Mouse (Mus musculus) olfactory bulb, adult 2 months (tissue): Measurements from ENCODE around the gene Cdca4. TPM values are rescaled to one million over a fixed set of nuclear protein-coding genes. Genes with fewer than 3 reads are reported as not detected.
"Not testable (repeated sequence)": the region's sequence is repeated elsewhere in the genome, so short reads cannot be mapped to it uniquely, and the experiment has no call there.

Experiments used
- H3K27ac ChIP-seq: fragments of 200-500 bp; 2 replicates; pipeline ENCODE4 v1.5.1; 2012; ENCODE audit warnings: low read depth, low read length; ENCODE audit not compliant: insufficient read depth
- H3K4me1 ChIP-seq: fragments of 200-500 bp; 2 replicates; pipeline ENCODE4 v1.6.1; 2012; ENCODE audit warnings: low read length; ENCODE audit not compliant: control insufficient read depth, insufficient read depth
- H3K4me3 ChIP-seq: fragments of 200-500 bp; 2 replicates; pipeline ENCODE4 v1.5.1; 2012; ENCODE audit warnings: mild to moderate bottlenecking, low read depth, low read length, moderate library complexity; ENCODE audit not compliant: insufficient read depth
- CTCF ChIP-seq: fragments of 200-500 bp; IDR thresholded peaks from 2 replicates; pipeline ENCODE4 v1.5.1; 2012; ENCODE audit warnings: low read depth, mild to moderate bottlenecking, low read length, moderate library complexity; ENCODE audit not compliant: insufficient read depth
- POLR2A ChIP-seq: fragments of 200-500 bp; IDR thresholded peaks from 2 replicates; pipeline ENCODE4 v1.6.1; 2012; ENCODE audit warnings: mild to moderate bottlenecking, low read depth, low read length, moderate library complexity; ENCODE audit not compliant: insufficient read depth
- WGBS: fragments of 180-500 bp; shearing (Covaris S2); methylation state at CpG from one replicate; pipeline ENCODE4 v1.1.7; 2018; 5-methylcytosine and 5-hydroxymethylcytosine counted together
- polyA plus RNA-seq: library from polyadenylated mRNA; stranded (reverse); fragments of >200 nt; gene quantifications from 2 replicates; pipeline ENCODE4 v1.2.4, GENCODE M21; 2012; ENCODE audit warnings: low replicate concordance; ENCODE audit not compliant: missing spikeins, insufficient read depth, insufficient read length

Cdca4 gene
- polyA plus RNA-seq, 1 experiment: not detected

- Histone ChIP-seq H3K4me1 (peaks cover 4% of the 10 kb centered on the region; the same call in 1 of the 2 replicates), H3K4me3 (no peak overlapping the region), H3K27ac (no peak overlapping the region)
- WGBS: 79% methylated on average over 11 of the region's 11 CpGs
- TF ChIP-seq CTCF (no peak), POLR2A (no peak)
Observed at GRCm38 (mm10) chr12:112849235-112850022, 20.2 kb upstream of the Cdca4 start.

GRCm38 (mm10) chr12:112847880-112848279, 18.7 kb upstream of the Cdca4 start:
- H3K4me1 ChIP-seq: peaks cover 3% of the 10 kb centered on the region; the same call in 1 of the 2 replicates
- WGBS: 97% methylated on average over 2 of the region's 2 CpGs
- no peak overlapping the region for H3K4me3 ChIP-seq
- no peak overlapping the region for H3K27ac ChIP-seq
- TF ChIP-seq POLR2A (no peak), CTCF (no peak)

DNA sequence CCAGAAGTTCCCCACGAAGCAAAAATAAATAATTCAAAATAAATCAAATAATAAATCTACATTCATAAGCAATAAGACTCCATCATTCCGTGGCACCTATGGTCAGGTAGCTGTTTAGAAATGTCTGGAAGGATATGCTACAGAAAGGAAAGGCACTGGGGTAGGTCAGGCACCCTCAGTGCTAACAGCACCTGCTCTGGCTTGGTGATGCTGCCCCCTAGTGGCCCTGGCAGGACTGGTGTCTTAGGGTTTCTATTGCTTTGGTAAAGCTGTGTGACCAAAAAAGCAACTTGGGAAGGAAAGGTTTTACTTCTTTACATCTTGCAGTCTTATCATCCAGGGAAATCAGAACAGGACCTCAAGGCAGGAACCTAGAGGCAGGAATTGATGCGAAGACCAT, 14.6 kb upstream of the Cdca4 start:
- WGBS: 22% methylated on average over 3 of the region's 3 CpGs
- peak; percentile 65 for TF ChIP-seq CTCF
- no peak for TF ChIP-seq POLR2A
- Histone ChIP-seq H3K27ac (no peak overlapping the region), H3K4me1 (no peaks in the 10 kb centered on the region), H3K4me3 (no peak overlapping the region)

DNA sequence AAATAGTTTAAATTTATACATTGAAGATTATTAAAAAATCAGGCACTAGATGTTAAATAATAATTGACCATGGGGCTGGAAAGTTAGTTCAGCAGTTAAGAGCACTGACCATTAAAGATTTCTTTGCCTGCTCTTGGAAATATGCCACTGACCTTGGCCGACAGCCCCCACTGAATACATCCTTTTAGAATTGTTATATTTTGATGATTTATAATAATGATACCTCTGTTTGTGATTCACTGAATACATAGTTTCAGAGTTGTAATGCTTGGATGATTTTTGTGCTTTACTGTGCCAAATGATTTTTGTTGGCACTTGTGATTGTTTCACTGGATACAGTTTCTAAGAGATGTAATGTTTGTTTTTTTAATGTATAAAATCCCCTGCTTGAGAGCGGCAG, 12.9 kb upstream of the Cdca4 start:
- WGBS: 81% methylated on average over 2 of the region's 2 CpGs
- not testable (repeated sequence) for H3K4me1 ChIP-seq, H3K27ac ChIP-seq, H3K4me3 ChIP-seq

GRCm38 (mm10) chr12:112841338-112841892, 12.2 kb upstream of the Cdca4 start:
- H3K4me3 ChIP-seq, H3K27ac ChIP-seq, H3K4me1 ChIP-seq: not testable (repeated sequence)
- WGBS: 72% methylated on average over 4 of the region's 4 CpGs

DNA sequence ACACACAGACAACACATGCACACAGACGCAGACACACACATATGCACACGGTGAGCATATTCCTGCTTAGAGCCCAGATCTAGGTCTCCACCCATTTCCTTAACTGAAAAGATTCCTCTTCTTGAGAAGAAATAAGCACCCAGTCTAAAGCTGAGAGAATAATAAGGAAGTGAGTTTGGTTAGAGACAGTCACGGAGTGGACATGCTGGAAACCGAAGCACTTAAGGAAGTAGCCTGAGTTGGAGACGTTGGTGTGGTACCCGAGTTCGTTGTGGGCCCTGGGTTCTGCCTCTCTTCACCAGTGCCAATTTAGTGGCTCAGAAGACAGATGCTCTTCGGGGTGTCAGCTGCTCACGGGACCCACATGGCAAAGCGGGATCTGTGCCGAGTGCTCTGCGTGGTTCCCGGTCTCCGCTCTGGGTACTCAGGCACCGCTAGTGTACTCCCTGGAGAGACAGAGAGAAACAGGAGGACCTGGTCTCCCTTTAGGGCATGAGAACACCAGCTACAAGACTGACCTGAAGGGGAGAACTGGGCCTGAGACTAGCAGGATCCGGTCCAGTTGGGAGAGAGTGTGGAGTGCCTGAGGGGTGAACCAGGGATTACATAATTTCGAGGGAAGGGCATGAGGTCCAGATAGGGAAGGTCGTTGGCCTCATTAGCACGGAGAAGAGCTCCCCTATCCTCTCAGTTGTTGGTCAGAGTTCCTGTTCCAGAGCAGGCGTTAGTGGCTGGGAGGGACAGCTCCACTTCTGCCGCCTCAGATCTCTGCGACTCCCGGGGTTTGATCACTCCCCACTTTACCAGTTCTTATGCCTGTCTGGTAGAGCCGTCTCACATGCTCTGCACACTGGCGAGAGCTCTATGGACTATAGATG, 11.2 kb upstream of the Cdca4 start:
- WGBS: 82% methylated on average over 25 of the region's 25 CpGs
- H3K27ac ChIP-seq: no peak overlapping the region
- TF ChIP-seq CTCF: no peak
- no peak for TF ChIP-seq POLR2A

DNA sequence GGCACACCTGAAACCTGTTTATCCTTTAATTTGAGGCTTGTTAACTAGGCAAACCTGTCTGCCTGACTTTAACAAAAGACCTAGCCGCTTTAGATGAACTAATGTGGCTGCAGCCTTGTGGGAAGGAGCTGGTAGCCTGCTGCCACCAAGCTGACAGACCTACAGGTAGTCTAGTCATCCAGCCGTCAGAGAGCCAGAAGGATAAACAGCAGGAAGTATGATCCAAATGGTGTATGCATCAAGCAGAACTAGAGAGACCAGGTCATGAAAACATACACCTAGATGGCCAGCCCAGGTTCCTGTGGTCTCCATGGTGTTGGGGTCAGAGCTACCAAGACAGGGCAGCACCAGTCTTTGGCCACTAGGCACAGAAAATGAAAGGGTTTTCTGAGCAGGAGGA, 5.8 kb upstream of the Cdca4 start:
- H3K4me1 ChIP-seq: no peaks in the 10 kb centered on the region; the same call in 1 of the 2 replicates
- H3K4me3 ChIP-seq: no peak overlapping the region
- TF ChIP-seq POLR2A (no peak), CTCF (no peak)
- H3K27ac ChIP-seq: no peak overlapping the region
- 67% methylated on average over 2 of the region's 2 CpGs for WGBS

More for the DNA sequence above, 11.2 kb upstream of the Cdca4 start:
- no peak overlapping the region for H3K4me3 ChIP-seq
- no peaks in the 10 kb centered on the region for H3K4me1 ChIP-seq

- no peak for TF ChIP-seq CTCF
- no peak for TF ChIP-seq POLR2A
- Histone ChIP-seq H3K27ac (no peak overlapping the region), H3K4me1 (no peaks in the 10 kb centered on the region; the same call in 1 of the 2 replicates), H3K4me3 (no peak overlapping the region)
- WGBS: 88% methylated on average over 6 of the region's 6 CpGs
Observed at GRCm38 (mm10) chr12:112833527-112833926, 4.3 kb upstream of the Cdca4 start.

GRCm38 (mm10) chr12:112832411-112832810, 3.2 kb upstream of the Cdca4 start:
- H3K4me1 ChIP-seq: peaks cover 4% of the 10 kb centered on the region
- 95% methylated on average over 5 of the region's 5 CpGs for WGBS
- H3K27ac ChIP-seq: no peak overlapping the region
- TF ChIP-seq POLR2A: no peak
- no peak for TF ChIP-seq CTCF
- H3K4me3 ChIP-seq: no peak overlapping the region
